Mouse (Mus musculus) kidney, adult 2 months (tissue): ENCODE measurements around the gene Ino80b.

Experiments used
- CTCF ChIP-seq: fragments of 200-500 bp; conservative IDR thresholded peaks from 2 replicates; pipeline ENCODE4 v1.5.1; 2011; ENCODE audit warnings: low read depth, mild to moderate bottlenecking, control low read depth, low read length, moderate library complexity, mixed read lengths; ENCODE audit not compliant: insufficient read depth, insufficient read length
- POLR2A ChIP-seq: fragments of 200-500 bp; IDR thresholded peaks from one replicate; pipeline ENCODE4 v1.6.1; 2011; ENCODE audit warnings: low read depth, low read length, control low read depth

- TF ChIP-seq POLR2A (no peak), CTCF (no peak)
Observed at GRCm38 (mm10) chr6:83171063-83171462, 45.8 kb upstream of the Ino80b start.
